Mouse (Mus musculus) induced T-regulatory cell, adult 2 months (primary cell): ENCODE measurements around the gene Ado.

Source experiments
- DNase-seq: peaks from one replicate; pipeline ENCODE4 v3.0.0-alpha.2; 2012; ENCODE audit warnings: low read depth

Ado gene

DNA sequence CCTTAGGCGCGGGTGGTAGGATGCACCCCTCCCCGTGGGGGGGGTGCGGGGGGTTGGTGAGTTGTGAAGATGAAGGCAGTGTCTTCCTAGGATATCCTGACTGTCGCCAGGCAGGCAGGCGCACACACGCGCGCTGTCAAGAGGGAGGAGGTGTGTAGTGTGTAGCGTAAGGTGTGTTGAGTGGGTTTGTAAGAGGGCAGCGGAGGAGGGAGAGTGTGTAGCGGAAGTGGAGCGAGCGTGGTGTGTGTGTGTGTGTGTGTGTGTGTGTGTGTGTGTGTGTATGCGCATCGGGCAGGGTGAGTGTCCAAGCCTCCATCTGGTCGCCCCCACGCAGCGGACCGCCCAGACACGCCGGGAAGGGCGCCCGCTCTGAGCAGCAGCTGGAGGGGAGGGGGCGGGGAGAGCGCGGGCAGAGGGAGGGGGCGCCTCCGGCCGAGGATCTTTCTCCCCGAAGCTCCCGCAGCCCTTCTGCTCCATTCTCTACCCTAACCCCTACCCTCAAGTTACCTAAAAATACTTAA is 12.1 kb downstream of the Ado start:
- DNase-seq, result peak; percentile 76

DNA sequence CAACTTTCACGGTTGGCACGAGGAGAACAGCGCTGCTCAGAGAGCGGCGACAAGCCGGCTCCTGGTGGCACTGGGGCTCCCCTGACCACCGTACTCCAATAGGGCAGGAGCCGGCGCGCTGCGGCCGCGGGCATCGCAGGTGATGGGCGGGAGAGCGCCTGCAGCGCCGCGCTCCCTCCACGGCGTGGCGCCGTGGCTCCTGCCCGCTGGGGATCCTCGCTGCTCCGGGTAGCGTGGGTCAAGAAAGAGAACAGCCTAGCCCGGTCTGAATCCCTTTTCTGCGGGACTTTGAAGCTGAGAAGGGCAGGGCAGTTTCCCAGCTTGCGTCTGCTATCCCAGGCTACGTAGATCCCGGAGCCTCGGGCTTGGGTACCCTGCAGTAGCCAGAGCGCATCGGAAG is 12.8 kb downstream of the Ado start:
- DNase-seq, result peak; percentile 82

DNA sequence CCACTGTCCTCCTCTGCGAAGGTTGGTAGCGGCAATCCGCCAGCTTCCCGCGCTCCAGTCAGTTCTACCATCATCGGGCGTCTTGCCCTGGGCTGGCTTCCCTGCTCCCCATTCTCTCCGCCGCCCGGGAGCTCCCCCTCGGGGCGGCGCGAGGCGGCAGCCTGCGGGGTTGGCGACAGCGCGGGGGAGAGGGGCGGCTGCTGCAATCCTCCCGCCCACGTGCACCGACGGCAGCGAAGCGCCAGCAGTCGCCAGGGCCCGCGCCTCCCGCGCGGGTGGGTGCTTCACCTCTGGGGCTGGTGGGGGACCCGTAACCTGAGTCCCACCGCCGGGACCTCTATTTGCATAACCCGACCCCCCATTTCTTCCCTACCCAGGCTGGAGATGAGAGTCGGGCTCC is 13.5 kb downstream of the Ado start, which contains the start of gene Egr2:
Egr2 (plus strand) TSS at position 220 of the 400 bp plus-strand sequence.
- peak; percentile 71 for DNase-seq

DNA sequence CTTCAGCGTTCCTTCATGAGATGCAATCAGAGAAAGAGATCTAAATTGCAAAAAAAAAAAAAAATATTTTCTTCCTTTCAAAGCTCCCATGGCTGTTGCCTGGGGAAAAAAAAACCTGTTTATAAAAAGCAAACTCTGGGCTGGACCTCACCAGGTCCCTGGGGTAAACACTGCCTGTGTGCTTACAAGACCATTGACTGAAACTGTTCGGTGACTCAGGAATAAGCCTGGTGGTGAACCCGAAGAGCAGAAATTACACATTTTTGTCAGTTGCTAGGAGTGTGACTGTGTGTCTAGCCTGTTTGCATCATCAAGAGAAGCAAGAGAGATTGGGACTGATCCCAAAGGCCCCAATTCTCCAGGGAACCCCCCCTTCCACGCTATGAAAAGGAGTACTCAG is 19.0 kb downstream of the Ado start:
- no peak for DNase-seq

DNA sequence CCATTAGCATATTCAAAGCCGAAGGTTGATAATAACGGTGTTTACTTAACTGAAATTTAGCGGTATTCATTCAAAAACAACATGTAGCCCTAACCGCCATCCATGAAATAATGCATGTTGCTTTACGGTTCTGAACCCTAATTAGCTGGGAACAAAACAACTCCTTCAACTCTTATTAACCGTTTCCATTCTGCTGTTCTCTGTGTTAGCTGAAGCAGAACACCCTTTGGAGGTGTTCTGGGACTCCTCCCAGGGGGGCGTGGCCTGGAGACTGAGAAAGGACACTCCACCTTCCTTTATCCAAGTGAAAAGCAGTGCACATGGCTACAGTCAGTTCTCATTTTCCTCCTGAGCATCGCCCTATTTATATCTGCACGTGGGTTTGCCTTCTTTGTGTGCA is 22.3 kb downstream of the Ado start:
- DNase-seq, result no peak

DNA sequence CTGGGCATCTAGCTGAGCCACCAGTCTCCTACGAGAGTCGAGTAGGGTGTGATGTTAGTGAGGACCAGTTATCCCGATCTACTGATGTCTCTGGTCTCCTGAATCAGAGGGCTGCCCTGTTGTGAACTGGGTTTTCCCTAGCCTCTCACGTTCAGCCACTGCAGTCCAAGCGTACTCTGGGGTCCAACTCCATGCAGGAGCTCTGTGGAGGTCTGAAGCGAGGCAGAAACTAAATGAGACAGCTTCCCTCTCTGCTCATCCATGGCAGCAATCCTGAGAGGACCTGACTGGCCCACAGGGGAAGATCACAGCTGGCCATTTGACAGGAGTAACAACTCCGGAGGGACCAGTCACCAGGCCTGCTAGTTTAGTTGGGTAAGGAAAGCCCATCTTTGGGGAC is 24.1 kb downstream of the Ado start:
- DNase-seq, result no peak

DNA sequence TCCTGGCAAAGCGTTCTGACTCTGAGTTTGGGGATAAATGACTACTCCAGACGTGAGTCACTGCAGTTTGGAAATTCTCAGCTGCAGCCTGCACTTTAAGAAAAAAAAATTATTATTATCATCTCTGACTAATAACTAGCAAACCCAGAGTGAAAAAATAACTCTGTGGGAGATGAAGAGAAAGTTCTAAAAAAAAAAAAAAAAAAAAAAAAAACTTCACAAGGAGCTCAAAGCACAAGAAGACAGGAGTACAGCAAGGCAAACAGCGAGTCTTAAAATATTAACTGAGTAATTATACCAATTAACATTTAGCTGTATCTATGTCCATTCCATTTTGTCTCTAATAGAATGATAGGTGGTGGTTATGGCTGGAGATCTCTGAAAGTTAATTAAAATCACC is 24.6 kb downstream of the Ado start:
- no peak for DNase-seq

DNA sequence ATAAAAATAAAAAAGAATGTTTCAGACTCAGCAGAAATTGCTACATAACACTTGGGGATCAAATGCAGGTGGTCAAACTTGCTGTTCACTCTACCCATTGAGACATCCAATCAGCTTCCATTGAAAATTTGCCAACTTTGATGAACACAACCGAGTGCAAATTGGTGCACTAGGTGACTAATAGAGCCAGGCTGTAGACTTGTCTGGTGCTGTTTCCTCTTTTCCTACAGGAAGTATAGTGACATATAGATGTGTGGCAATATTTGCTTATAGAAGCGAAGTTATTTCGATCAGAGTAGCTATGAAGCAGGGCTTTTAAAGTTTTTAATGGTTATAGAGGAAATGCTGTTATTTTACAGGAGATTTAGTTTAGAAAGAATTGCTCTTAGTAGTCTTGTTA is 30.0 kb downstream of the Ado start:
- DNase-seq, result no peak

DNA sequence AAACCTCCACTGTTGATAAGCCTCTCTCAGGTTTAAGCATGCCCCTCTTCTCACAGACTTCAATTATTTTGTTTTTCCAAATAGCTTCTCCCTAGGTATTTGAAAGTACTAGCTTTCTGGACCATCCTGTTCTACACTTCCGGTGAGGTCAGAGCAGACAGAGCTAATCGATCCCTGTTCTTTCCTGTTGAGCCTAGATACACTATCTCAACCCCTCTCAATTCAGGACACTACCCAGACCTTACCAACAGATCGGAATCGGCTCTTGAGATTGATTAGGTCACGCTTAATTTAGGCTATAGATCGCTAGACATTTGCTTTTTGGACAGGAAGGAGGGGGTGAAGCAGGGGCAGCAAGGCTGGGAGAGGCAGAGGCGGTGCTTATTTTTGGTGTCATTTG is 35.9 kb downstream of the Ado start:
- DNase-seq, result no peak

DNA sequence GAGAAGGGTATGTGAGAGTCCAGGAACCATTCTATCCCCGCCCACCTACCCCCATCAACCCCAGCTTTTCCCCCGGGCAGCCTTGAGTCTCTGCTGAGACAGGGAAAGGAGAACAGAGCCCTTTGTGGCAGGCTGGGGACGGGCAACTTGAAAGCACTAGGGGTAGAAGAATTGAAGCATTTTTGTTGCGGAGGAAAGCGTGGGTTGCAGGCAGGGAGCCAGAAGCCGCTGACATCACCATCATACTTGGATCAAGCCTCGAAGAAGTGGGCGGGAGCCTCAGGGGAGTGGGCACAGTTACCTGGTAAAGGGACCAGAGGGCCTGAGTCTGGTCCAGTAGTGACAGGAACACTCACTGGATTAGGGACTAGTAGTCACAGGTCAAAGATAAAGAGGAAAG is 36.5 kb downstream of the Ado start:
- no peak for DNase-seq

DNA sequence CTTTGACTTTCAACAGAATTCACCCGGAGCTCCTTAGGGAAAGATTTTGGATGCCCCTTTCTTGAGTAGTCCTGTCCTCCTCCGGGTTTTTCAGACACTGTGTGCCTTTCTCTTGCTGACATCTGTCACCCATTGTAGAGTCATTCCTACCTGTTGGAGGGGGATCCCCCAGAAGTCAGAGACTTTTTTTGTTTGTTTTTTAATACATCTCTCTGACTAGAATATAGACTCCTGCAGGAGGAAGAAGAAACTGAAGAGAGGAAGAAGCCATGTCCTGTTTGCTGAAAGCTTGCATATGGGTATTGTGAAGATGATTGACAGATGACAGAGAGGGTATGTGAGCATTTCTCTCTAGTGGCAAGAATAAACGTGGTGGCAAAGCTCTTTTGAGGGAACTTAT is 43.5 kb downstream of the Ado start:
- DNase-seq, result peak; percentile 52

DNA sequence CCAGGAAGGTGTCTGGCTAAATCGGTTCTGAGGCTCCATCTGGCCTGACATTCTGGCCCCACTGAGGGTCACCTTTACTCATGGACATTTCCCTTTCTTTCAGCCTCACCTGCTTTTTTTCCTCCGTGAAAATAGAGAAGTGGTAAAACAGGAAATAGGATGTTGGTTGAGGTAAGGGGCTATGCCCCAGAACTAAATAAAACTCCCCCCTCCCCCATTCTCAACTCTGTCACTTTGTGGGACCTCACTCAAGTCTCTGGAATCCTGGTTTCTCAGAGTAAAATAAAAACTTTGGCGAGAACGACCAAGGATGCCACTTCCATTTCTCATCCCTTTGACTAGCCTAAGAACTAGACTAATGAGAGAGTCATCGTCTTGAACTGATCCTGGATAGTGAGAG is 44.7 kb downstream of the Ado start:
- no peak for DNase-seq

DNA sequence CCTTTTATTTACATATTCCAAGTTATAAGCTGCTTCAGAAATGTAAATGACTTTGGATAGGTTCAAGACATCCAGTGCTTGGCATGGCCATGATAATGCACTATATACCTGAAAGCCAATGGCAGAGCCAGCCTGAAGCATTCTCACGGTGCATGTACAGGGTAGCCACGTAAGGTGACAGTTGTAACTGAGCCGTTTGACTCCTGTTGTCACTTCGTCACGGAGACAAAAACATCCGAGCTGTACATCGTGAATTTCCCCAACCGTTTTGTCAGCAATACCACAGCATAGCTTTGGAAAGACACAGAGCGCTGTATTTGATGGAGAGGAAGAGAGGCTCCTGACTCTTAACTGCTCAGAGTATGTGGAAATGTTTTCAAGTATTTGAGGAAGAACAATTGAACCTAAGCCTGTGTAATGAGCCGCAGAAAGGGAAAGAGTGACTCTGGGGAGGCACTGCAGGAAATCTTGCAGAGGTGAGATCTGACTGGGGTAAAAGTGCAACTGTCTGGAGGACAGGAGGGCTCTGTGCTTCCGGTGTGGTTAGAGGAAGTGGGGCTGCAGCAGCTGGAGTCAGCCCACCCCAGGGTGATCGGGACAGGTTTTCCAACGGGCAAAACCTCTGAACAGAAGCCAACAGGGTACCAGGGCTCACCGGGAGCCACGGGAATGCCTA is 45.3 kb downstream of the Ado start:
- DNase-seq, result peak; percentile 83

DNA sequence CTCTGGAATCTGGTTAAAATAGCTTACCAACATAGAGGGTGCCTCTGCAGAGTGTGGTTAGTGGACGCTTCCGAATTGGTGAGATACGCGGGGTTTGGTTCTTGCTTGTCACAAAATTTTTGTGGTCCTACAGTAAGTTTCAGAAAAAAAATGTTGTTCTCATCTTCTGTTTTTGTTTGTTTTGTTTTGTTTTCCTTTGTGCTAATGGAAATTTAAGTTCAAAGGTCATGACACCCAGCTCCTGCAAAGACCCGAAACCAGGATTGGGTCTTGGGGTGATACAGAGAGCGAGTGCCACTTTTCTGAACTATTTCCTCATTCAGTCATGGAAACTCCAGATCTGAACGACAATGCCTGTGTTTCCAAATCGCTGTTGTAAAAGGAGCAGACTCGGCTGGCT is 50.8 kb downstream of the Ado start:
- peak; percentile 81 for DNase-seq

DNA sequence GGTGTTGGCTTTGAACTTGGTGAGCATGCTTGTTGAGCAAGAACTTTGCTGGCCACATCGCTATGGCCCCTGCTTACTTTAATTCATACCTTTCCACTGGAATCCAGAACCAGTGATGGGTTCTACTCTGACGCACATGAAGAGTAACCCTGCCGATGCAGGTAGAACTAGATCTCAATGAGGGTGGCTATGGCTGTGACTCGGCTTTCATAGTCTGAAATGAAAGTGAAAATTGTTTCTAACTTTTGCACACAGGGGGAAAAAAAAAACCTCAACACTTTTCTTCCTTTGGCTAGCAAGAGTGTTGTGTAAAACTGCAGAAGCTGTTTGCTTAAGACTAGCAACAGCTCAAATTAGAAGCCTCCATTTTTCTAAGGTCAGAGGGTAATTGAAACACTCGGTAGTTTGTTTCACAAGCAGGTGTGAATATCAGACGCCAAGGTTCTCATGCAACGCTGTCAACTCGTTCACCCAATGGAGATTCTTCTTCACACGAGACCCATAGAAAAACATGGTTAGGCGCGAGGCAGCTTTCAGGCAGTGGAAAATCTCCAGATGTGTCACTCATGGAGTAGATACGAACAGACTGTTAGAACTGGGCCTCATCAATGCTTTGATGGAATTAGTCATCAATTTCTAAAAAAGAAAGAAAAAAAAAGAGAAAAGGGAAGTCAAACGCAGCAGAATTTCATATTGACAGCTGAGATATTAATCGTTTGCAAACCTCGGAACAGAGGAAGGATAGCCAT is 51.4 kb downstream of the Ado start:
- peak; percentile 86 for DNase-seq
